Mouse (Mus musculus) 3T3-L1 (cell line): Measurements from ENCODE around the gene Foxf1.
A peak's percentile ranks its signal among the peaks of the same experiment; 100 is the strongest.

Experiments
- DNase-seq: peaks from one replicate; pipeline ENCODE4 v3.0.0-alpha.2; 2015; ENCODE audit warnings: low read depth, low spot score

Gene Foxf1

GRCm38 (mm10) chr8:121129265-121129940 lies 45.2 kb downstream of the Foxf1 start:
- no peak for DNase-seq

- DNase-seq: peak; percentile 60
These were observed 46.3 kb downstream of the Foxf1 start for GRCm38 (mm10) chr8:121130522-121130921.

GRCm38 (mm10) chr8:121132961-121133513 lies 48.9 kb downstream of the Foxf1 start:
- peak; percentile 61 for DNase-seq

GRCm38 (mm10) chr8:121134102-121134501 lies 49.9 kb downstream of the Foxf1 start:
- peak; percentile 96 for DNase-seq

GRCm38 (mm10) chr8:121134512-121134911 lies 50.3 kb downstream of the Foxf1 start:
- no peak for DNase-seq

GRCm38 (mm10) chr8:121136856-121137255 lies 52.7 kb downstream of the Foxf1 start:
- DNase-seq: no peak
